Mouse (Mus musculus): ENCODE measurements at regions not wholly inside any gene's neighbourhood (a gene's known extent, or its start where the extent isn't known, plus 50 kb on each side); places are given as distances from the start of the nearest gene placed in this dataset.

GRCm38 (mm10) chr10:96337088-96337666, 200.8 kb downstream of the Gm5426 start:
- Histone ChIP-seq H3K27me3 (ENCODE audit: insufficient read depth, low read length) (no peaks in the 10 kb centered on the region), H3K9me3 (ENCODE audit: low read length) (no peaks in the 10 kb centered on the region), H3K36me3 (ENCODE audit: insufficient read depth, low read length) (no peaks in the 10 kb centered on the region), H3K9ac (replicated peaks; ENCODE audit: low read length, poor library complexity, severe bottlenecking) (no peak overlapping the region), H3K4me2 (ENCODE audit: low read depth, low read length, poor library complexity, severe bottlenecking) (no peak overlapping the region), H3K4me3 (ENCODE audit: low read depth, low read length) (no peak overlapping the region), H3K27ac (ENCODE audit: low read depth, low read length) (no peak overlapping the region), H3K4me1 (ENCODE audit: insufficient read depth, low read length) (no peaks in the 10 kb centered on the region)
- no peak for ATAC-seq (ENCODE audit: low FRiP score)
- WGBS: 38% methylated on average over 9 of the region's 9 CpGs
- TF ChIP-seq CTCF (IDR thresholded peaks at IDR 0.05): no peak
- no peak for DNase-seq (ENCODE audit: low spot score)

GRCm38 (mm10) chr10:96337797-96338608, 201.6 kb downstream of the Gm5426 start:
- H3K27me3 ChIP-seq (ENCODE audit: insufficient read depth, low read length): no peaks in the 10 kb centered on the region
- WGBS: 85% methylated on average over 7 of the region's 7 CpGs
- no peak for DNase-seq (ENCODE audit: low spot score)
- no peak overlapping the region for H3K9ac ChIP-seq (replicated peaks; ENCODE audit: low read length, poor library complexity, severe bottlenecking)
- no peaks in the 10 kb centered on the region for H3K36me3 ChIP-seq (ENCODE audit: insufficient read depth, low read length)
- ATAC-seq (ENCODE audit: low FRiP score): no peak
- H3K4me1 ChIP-seq (ENCODE audit: insufficient read depth, low read length): no peaks in the 10 kb centered on the region
- H3K4me2 ChIP-seq (ENCODE audit: low read depth, low read length, poor library complexity, severe bottlenecking): no peak overlapping the region
- no peak for TF ChIP-seq CTCF (IDR thresholded peaks at IDR 0.05)
- no peak overlapping the region for H3K4me3 ChIP-seq (ENCODE audit: low read depth, low read length)
- H3K9me3 ChIP-seq (ENCODE audit: low read length): no peaks in the 10 kb centered on the region
- no peak overlapping the region for H3K27ac ChIP-seq (ENCODE audit: low read depth, low read length)

GRCm38 (mm10) chr10:96338609-96338978, 202.2 kb downstream of the Gm5426 start:
- Histone ChIP-seq H3K27ac (ENCODE audit: low read depth, low read length) (no peak overlapping the region), H3K9me3 (ENCODE audit: low read length) (no peaks in the 10 kb centered on the region), H3K36me3 (ENCODE audit: insufficient read depth, low read length) (no peaks in the 10 kb centered on the region), H3K4me3 (ENCODE audit: low read depth, low read length) (no peak overlapping the region), H3K27me3 (ENCODE audit: insufficient read depth, low read length) (no peaks in the 10 kb centered on the region), H3K4me2 (ENCODE audit: low read depth, low read length, poor library complexity, severe bottlenecking) (no peak overlapping the region), H3K9ac (replicated peaks; ENCODE audit: low read length, poor library complexity, severe bottlenecking) (no peak overlapping the region), H3K4me1 (ENCODE audit: insufficient read depth, low read length) (no peaks in the 10 kb centered on the region)
- no peak for TF ChIP-seq CTCF (IDR thresholded peaks at IDR 0.05)
- DNase-seq (ENCODE audit: low spot score): no peak
- ATAC-seq (ENCODE audit: low FRiP score): no peak
- 91% methylated on average over 2 of the region's 2 CpGs for WGBS

GRCm38 (mm10) chr10:96342476-96342875, 206.1 kb downstream of the Gm5426 start:
- Histone ChIP-seq H3K9me3 (ENCODE audit: low read length) (no peaks in the 10 kb centered on the region), H3K4me2 (ENCODE audit: low read depth, low read length, poor library complexity, severe bottlenecking) (no peak overlapping the region), H3K4me1 (ENCODE audit: insufficient read depth, low read length) (no peaks in the 10 kb centered on the region), H3K4me3 (ENCODE audit: low read depth, low read length) (no peak overlapping the region), H3K27ac (ENCODE audit: low read depth, low read length) (no peak overlapping the region), H3K27me3 (ENCODE audit: insufficient read depth, low read length) (no peaks in the 10 kb centered on the region), H3K9ac (replicated peaks; ENCODE audit: low read length, poor library complexity, severe bottlenecking) (no peak overlapping the region), H3K36me3 (ENCODE audit: insufficient read depth, low read length) (no peaks in the 10 kb centered on the region)
- 54% methylated on average over 3 of the region's 3 CpGs for WGBS
- ATAC-seq (ENCODE audit: low FRiP score): no peak
- no peak for DNase-seq (ENCODE audit: low spot score)
- TF ChIP-seq CTCF (IDR thresholded peaks at IDR 0.05): no peak

- Histone ChIP-seq H3K4me1 (ENCODE audit: insufficient read depth, low read length) (no peaks in the 10 kb centered on the region), H3K9ac (replicated peaks; ENCODE audit: low read length, poor library complexity, severe bottlenecking) (no peak overlapping the region), H3K27me3 (ENCODE audit: insufficient read depth, low read length) (no peaks in the 10 kb centered on the region), H3K9me3 (ENCODE audit: low read length) (no peaks in the 10 kb centered on the region), H3K4me3 (ENCODE audit: low read depth, low read length) (no peak overlapping the region), H3K4me2 (ENCODE audit: low read depth, low read length, poor library complexity, severe bottlenecking) (no peak overlapping the region), H3K27ac (ENCODE audit: low read depth, low read length) (no peak overlapping the region), H3K36me3 (ENCODE audit: insufficient read depth, low read length) (no peaks in the 10 kb centered on the region)
- 89% methylated on average over 2 of the region's 2 CpGs for WGBS
- no peak for DNase-seq (ENCODE audit: low spot score)
- no peak for TF ChIP-seq CTCF (IDR thresholded peaks at IDR 0.05)
- ATAC-seq (ENCODE audit: low FRiP score): no peak
These were observed 207.3 kb downstream of the Gm5426 start for GRCm38 (mm10) chr10:96343666-96344065.

GRCm38 (mm10) chr10:96350692-96351091, 214.3 kb downstream of the Gm5426 start:
- ATAC-seq (ENCODE audit: low FRiP score) (no peak), DNase-seq (ENCODE audit: low spot score) (no peak)
- WGBS: 73% methylated on average over 4 of the region's 4 CpGs
- no peak for TF ChIP-seq CTCF (IDR thresholded peaks at IDR 0.05)
- Histone ChIP-seq H3K4me2 (ENCODE audit: low read depth, low read length, poor library complexity, severe bottlenecking) (no peak overlapping the region), H3K4me1 (ENCODE audit: insufficient read depth, low read length) (no peaks in the 10 kb centered on the region), H3K9me3 (ENCODE audit: low read length) (no peaks in the 10 kb centered on the region), H3K9ac (replicated peaks; ENCODE audit: low read length, poor library complexity, severe bottlenecking) (no peak overlapping the region), H3K4me3 (ENCODE audit: low read depth, low read length) (no peak overlapping the region), H3K27ac (ENCODE audit: low read depth, low read length) (no peak overlapping the region), H3K36me3 (ENCODE audit: insufficient read depth, low read length) (no peaks in the 10 kb centered on the region), H3K27me3 (ENCODE audit: insufficient read depth, low read length) (no peaks in the 10 kb centered on the region)
